Mouse (Mus musculus) adrenal gland, postnatal 25 days (tissue): ENCODE data around the gene Ern1. TPM values are rescaled to one million over a fixed set of nuclear protein-coding genes. Genes with fewer than 3 reads are reported as not detected.

Source experiments
- DNase-seq: peaks from one replicate; pipeline ENCODE4 v3.0.0; 2021; ENCODE audit warnings: mixed read lengths
- total RNA-seq: library from RNA; stranded (reverse); gene quantifications from 2 replicates; pipeline ENCODE4 v1.2.3, GENCODE M21; 2021

Gene Ern1
- total RNA-seq, 1 experiment from 2014 or later, result 122 TPM

DNA sequence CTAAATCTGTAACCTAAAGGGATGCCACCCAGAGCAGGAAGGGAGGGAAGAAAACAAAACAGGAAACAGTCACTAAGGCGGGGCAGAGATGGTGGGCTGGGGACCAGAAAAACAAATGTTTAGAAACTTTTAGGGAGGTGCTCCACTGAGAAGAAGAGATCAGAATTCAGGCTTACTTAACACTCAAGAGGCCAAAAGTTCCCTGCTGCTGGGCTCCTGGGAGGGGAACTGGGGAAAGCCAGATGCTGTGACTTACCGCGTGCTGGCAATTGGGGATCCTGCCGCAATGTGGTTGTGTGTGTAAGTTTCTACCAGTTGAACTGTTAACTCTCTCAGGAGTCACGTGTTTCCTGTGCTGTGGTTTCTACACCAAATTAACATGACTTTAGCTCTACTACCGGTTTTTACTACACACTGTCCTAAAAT, 99.8 kb downstream of the Ern1 start, which contains the start of gene Icam2:
Gene Icam2 (minus strand): TSS at position 285 of the 426 bp plus-strand sequence.
- DNase-seq, result no peak

GRCm38 (mm10) chr11:106387020-106387419, 100.6 kb downstream of the Ern1 start:
- DNase-seq, result no peak

DNA sequence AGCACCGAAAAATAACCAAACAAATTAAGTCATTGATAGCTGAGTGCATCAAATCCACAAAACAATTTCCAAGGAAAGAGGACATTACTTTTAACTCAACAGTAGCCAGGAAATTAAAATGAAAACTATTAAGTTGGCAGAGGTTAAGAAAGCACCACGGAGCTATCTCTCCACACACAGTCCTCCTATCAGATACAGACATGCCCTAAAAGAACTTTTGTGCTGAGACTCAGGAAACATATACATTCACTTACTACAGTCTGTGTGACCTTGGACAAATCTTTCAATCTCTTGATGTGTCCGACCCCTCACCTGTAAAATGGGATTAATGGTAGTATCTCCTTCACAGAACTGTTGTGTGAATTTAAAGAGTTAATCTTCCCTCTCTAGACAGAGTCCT, 101.2 kb downstream of the Ern1 start:
- no peak for DNase-seq

DNA sequence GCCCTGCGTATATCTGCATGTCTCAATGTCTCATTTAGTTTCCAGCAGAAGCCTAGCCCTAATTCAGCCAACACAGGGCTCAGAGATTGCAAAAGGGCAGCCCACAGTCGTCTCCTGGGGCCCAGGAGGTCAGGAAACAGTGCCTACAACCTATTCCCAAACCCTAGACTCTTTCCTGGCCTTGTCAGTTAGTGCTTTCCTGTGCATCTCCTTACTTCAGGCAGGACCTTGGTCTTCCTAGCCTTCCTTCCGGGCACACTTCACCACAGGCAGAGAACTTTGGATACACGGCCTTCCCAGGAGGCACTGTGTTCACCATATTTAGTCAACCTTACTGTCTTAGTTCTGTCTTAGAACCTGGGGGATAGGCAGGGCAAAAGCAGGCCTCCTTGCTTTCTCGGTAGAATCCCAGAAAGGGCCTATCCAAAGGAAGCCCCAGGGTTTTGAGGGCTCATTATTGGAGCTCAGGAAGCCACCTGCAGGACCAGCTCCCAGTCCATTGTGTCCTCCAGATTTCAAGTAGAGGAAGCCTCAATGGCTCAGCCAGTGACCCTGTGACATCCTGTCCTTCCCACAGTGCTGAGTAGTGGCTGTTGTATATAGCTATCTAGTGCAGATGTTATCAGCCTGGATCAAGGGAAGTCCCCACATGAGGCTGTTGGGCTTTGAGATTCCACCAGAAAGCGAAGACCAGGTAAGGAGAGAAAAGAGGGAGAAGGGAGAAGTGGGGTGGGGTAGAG, 104.4 kb downstream of the Ern1 start:
- no peak for DNase-seq

GRCm38 (mm10) chr11:106382424-106382823, 105.2 kb downstream of the Ern1 start:
- no peak for DNase-seq

GRCm38 (mm10) chr11:106381883-106382282, 105.8 kb downstream of the Ern1 start:
- DNase-seq, result peak; percentile 54

- DNase-seq, result no peak
These were observed 106.6 kb downstream of the Ern1 start for GRCm38 (mm10) chr11:106381011-106381410.

- no peak for DNase-seq
These were observed 112.7 kb downstream of the Ern1 start for GRCm38 (mm10) chr11:106374979-106375378.

- no peak for DNase-seq
These were observed 113.1 kb downstream of the Ern1 start for GRCm38 (mm10) chr11:106374559-106374958.

DNA sequence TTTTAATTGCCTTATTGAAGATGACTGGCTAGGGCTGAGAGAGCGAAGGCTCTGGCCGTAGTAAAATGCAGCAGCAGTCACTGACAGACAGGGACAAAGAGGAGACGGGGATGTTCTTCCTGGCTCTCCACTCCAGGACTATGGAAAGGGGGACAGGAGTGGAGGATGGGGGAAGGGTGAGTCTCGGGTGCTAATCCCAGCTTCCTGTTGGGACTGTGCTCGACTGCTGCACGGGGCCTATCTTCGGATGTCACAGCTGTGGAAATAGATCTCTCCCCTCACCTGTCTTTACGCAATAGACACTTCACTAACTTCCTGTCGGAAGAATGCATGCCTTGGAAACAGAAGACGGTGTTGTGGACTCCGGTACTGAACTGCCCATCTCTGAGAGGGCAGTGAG, 113.7 kb downstream of the Ern1 start:
- no peak for DNase-seq

GRCm38 (mm10) chr11:106366316-106366715, 121.3 kb downstream of the Ern1 start:
- peak; percentile 80 for DNase-seq

- no peak for DNase-seq
These were observed 122.3 kb downstream of the Ern1 start, which contains the start of gene Prr29 for GRCm38 (mm10) chr11:106365366-106365765. TSS of gene Prr29 (plus strand) at chr11:106365472.

DNA sequence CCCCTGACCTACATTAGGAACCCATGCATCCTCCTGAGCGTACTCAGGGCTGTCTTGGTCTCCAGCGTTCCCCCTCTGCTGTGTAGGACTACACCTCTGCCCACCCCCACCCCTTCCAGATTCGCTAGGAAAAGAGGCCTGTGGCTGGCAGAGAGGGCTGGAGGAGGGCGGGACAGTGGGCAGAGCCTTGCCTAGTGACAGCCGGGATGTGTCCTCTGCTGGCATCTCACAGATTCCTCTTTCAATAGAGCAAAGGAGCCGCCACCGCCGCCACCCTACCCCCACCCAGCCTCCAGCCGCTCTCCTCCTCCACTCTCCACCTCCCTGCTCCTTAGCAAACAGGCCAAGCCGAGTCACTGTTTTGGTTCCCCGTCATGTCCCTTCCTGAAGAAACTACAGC, 122.9 kb downstream of the Ern1 start:
- DNase-seq, result no peak

DNA sequence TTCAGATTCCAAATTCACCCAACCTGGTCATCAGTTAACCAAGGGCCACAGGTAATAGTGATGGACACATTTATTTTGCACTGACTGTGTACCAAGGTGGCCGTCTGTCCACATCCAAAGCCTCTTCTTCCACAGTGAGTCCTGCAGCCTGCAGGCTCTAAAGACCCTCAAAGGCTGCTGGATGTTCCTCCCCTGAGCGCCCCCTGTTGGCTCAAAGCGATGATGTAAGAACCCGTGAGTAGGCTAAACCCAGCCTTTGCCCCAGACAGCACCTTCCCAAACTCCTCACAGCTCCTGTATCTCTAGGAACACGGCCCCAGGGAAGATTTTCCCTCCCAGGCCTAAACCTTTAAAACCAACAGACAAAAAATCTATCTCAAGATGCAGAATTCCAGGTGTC, 128.3 kb downstream of the Ern1 start:
- DNase-seq, result no peak

- peak; percentile 63 for DNase-seq
These were observed 132.1 kb downstream of the Ern1 start for GRCm38 (mm10) chr11:106355382-106356128.

DNA sequence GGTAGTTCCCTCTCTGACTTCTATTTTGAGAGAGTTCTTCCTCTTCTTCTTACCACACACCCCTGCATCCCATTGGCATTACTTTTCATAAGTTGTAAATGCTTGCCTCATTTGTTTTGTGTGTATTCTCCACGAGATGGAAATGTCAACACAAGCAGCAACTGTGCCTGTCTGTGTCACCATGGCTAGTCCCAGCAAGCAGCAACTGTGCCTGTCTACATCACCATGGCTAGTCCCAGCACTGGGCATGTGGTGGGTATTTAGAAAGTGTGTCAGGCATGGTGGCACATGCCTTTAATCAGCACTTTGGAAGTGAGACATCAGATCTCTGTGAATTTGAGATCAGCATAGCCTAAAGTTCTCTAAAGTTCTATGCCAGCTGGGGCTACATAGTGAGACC, 133.5 kb downstream of the Ern1 start:
- no peak for DNase-seq

GRCm38 (mm10) chr11:106353188-106353587, 134.5 kb downstream of the Ern1 start, which contains the start of gene Scn4a:
TSS of gene Scn4a (minus strand) at chr11:106353288.
- no peak for DNase-seq

DNA sequence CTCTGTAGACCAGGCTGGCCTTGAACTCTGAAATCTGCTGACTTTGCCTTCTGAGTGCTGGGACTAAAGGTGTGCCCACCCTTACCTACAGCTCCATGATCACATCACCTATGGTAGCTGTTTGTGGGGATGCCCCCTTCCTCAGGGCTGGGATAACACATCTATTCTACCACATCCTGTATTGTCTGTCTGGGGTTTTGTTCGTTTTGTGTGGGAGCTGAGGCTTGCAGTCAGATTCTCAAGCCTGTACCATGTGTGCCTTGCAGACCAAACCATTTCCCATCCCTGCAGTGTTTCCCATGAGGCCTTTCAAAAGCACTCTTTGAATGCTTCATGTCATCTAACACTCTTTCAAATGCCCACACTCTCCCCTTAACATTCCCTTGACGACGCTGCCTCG, 135.7 kb downstream of the Ern1 start:
- DNase-seq, result no peak

DNA sequence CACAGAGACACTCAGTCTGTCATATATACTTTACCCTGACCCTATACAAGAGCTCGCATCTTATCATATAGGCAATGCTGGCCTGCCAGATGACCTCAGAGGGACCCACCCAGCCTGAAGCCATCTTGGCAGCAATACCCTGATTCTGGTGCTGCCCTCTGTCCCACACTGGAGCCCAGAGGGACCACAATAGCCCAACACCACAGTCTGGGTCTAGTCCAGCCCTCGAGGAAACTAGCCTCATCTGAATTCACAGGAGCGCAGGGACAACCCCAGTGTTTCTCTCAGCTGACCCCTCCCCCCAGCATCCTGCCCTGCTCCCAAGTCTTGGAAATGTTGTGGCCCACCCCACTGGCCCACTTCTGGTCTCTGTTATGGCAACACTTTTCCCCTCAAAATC, 136.4 kb downstream of the Ern1 start:
- DNase-seq, result no peak

GRCm38 (mm10) chr11:106350853-106351252, 136.8 kb downstream of the Ern1 start:
- peak; percentile 32 for DNase-seq

DNA sequence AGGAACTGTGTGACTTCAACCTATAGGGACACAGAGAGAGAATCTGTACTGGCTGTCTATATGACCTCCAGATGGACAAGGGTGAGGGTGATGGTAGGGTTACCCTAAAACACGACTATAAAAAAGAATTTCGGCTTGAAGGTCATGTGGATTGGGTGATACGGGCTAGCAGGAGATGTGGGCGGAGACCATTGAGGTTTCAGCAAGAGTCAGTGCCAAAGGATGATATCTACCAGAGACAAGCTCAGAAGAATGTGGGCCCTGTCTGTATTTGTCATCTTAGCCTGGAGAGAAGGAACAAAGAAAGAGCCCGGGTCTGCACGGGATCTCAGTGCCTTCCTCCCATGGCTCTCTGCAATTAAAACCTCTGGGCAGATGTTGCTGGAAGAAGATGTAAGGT, 137.9 kb downstream of the Ern1 start:
- DNase-seq, result no peak

GRCm38 (mm10) chr11:106344910-106345309, 142.7 kb downstream of the Ern1 start:
- DNase-seq, result no peak
